Mouse (Mus musculus): ENCODE measurements around the gene Alkbh2. TPM values are rescaled to one million over a fixed set of nuclear protein-coding genes. Genes with fewer than 3 reads are reported as not detected.

Gene Alkbh2
- polyA plus RNA-seq, 1 experiment = 5.7 TPM

- Histone ChIP-seq H3ac (ENCODE audit: control insufficient read depth, insufficient read length) (peak overlapping the region; percentile 59), H3K27me3 (ENCODE audit: control insufficient read depth, insufficient read depth, insufficient read length) (no peaks in the 10 kb centered on the region), H3K4me3 (peak overlapping the region; percentile 39), H3K4me2 (ENCODE audit: low read depth) (peak overlapping the region; percentile 89), H3K79me2 (ENCODE audit: control insufficient read depth, insufficient read depth) (peaks cover 8% of the 10 kb centered on the region), H3K36me3 (ENCODE audit: control insufficient read depth, insufficient read depth) (no peaks in the 10 kb centered on the region)
- TF ChIP-seq POLR2A (IDR thresholded peaks at IDR 0.05; ENCODE audit: insufficient read length, low read depth) (peak; percentile 29), SRF (IDR thresholded peaks at IDR 0.05; ENCODE audit: control insufficient read depth, insufficient read length, low read depth) (no peak), POLR2AphosphoS2 (IDR thresholded peaks at IDR 0.05; ENCODE audit: insufficient read length, low read depth) (no peak), REST (IDR thresholded peaks at IDR 0.05; ENCODE audit: insufficient read depth, insufficient read length) (no peak), MYOD1 (IDR thresholded peaks at IDR 0.05; ENCODE audit: control insufficient read depth in 1 of 3, insufficient read length in 2 of 3, low read depth in 2 of 3) (no peak), E2F4 (IDR thresholded peaks at IDR 0.05; ENCODE audit: insufficient read depth) (no peak)
Measured at GRCm38 (mm10) chr5:114100390-114101099, 27.5 kb downstream of the Alkbh2 start.

DNA sequence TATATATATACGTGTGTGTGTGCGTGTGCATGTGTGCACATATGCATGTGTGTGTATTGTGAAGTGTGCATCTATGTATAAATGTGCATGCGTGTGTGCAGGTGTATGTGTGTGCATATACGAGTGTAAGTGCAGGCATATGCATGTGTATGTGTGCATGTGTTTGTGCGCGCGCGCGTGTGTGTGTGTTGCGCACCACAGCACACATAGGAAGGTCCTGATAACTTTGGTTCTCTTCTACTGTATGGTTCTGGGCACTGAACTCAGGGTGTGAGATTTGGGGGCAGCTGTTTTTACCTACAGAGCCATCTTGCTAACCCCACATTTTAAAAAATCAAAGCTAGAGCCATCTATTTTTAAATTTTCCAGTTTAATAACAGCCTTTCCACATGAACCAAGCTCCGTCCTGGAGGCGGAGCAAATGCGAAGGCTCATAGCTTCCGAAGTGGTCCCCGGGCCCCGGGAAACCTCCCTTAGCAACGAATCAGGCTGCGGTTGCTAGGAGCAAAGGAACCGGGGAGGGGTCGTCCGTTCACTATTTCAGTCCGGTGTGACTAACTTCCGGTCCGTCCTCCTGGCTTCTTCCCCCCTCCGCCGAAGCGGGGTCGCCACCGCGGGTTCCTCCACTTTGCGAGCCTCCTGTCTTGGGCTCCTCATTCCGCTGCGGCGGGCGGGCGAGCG, 28.2 kb downstream of the Alkbh2 start:
- Histone ChIP-seq H3K27me3 (ENCODE audit: control insufficient read depth, insufficient read depth, insufficient read length) (peaks cover 3% of the 10 kb centered on the region), H3K79me2 (ENCODE audit: control insufficient read depth, insufficient read depth) (peaks cover 8% of the 10 kb centered on the region), H3K4me3 (peak overlapping the region; percentile 39), H3K36me3 (ENCODE audit: control insufficient read depth, insufficient read depth) (no peaks in the 10 kb centered on the region), H3K4me2 (ENCODE audit: low read depth) (peak overlapping the region; percentile 91), H3ac (ENCODE audit: control insufficient read depth, insufficient read length) (peak overlapping the region; percentile 59)
- TF ChIP-seq USF1 (IDR thresholded peaks at IDR 0.05; ENCODE audit: low read depth) (no peak), MAX (IDR thresholded peaks at IDR 0.05; ENCODE audit: low read depth) (no peak), MYOG (IDR thresholded peaks at IDR 0.05; ENCODE audit: control insufficient read depth in 1 of 3, insufficient read depth in 1 of 3, insufficient read length in 2 of 3, low read depth in 2 of 3) (no peak), E2F4 (IDR thresholded peaks at IDR 0.05; ENCODE audit: insufficient read depth) (no peak), REST (IDR thresholded peaks at IDR 0.05; ENCODE audit: insufficient read depth, insufficient read length) (no peak)

DNA sequence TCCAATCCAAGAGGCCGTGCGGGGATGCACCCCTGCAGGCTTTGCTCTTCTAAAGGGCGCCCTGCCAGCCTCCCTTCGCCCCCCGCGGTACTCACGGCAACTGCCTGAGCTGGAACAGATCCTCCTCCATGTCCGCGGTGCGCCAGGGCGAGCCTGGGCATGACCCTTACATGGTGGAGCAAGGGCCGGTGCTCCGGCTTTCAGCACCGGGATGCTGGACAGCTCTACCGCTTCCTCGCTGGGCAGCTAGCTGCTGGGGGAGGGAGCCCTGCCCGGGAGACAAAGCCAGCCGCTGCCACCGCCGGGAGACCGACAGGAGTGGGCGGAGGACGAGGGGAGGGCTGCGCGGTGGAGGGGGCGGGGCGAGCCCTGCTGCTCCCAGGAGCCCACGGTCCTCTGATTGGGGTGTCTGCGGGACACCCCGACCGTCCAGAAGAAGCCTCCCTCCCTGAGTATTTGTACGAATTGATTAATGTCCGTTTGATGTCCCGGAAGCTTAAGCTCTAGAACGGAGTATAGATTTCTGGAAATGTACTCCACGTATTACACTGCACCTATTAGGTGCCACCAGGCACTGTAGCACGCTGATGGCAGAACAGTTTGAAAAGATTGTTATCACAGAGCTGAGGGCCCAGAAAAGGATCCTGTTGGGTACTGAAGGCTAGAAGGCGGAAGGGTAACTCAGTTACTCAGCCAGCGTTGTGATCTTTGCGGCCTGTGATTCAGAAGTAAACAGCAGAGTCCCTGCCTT, 36.8 kb downstream of the Alkbh2 start, which contains the start of gene Svop:
Gene Svop, minus strand, starts transcription at position 514 of the 751 bp plus-strand sequence.
- no peak within 1 kb of the TSS for H3K4me3 ChIP-seq
- no peaks in the 10 kb centered on the region for H3K79me2 ChIP-seq (ENCODE audit: control insufficient read depth, insufficient read depth)
- no peak within 1 kb of the TSS for H3K4me2 ChIP-seq (ENCODE audit: low read depth)
- no peak within 1 kb of the TSS for H3ac ChIP-seq (ENCODE audit: control insufficient read depth, insufficient read length)
- H3K27me3 ChIP-seq (ENCODE audit: control insufficient read depth, insufficient read depth, insufficient read length) = peaks cover 24% of the 10 kb centered on the region
- H3K36me3 ChIP-seq (ENCODE audit: control insufficient read depth, insufficient read depth) = no peaks in the 10 kb centered on the region
- no peak for TF ChIP-seq MYOG (IDR thresholded peaks at IDR 0.05; ENCODE audit: control insufficient read depth in 1 of 3, insufficient read depth in 1 of 3, insufficient read length in 2 of 3, low read depth in 2 of 3)
- TF ChIP-seq REST (IDR thresholded peaks at IDR 0.05; ENCODE audit: insufficient read depth, insufficient read length) = peak; percentile 89
- no peak for TF ChIP-seq MYOD1 (IDR thresholded peaks at IDR 0.05; ENCODE audit: control insufficient read depth in 1 of 3, insufficient read length in 2 of 3, low read depth in 2 of 3)
- no peak for TF ChIP-seq CEBPB (IDR thresholded peaks at IDR 0.05; ENCODE audit: insufficient read depth, poor library complexity, severe bottlenecking)
- no peak for TF ChIP-seq E2F4 (IDR thresholded peaks at IDR 0.05; ENCODE audit: insufficient read depth)
- TF ChIP-seq POLR2A (IDR thresholded peaks at IDR 0.05; ENCODE audit: insufficient read length, low read depth) = no peak
- no peak for TF ChIP-seq SRF (IDR thresholded peaks at IDR 0.05; ENCODE audit: control insufficient read depth, insufficient read length, low read depth)

DNA sequence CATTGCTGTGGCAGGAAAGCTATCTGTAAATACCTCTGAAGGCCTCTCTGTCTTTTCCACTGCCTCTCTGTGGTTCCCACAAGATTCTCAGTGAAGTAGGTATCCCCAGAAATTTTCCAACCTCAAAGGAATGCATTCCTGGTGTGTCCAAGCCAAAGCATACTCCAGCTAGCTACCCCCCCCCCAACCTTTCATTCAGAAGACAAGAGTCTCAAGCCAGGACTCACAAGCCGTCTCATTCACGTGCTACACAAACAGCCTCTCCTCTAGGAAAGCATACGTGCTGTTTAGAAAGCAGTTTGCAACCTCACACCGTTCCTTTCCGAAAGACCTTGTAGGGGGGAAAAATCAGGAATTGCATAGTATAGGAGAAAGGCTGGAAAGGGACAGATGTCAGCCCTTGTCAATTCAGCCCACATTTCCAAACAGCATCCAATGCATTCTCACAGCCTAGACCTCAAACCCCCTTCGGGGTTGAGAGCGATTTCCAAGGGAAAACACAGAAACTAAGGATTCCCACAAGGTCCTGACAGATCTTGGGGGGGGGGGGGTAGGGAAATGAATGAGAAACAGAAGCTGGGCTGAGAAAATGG, 37.5 kb downstream of the Alkbh2 start:
- TF ChIP-seq MAX (IDR thresholded peaks at IDR 0.05; ENCODE audit: low read depth) (no peak), CEBPB (IDR thresholded peaks at IDR 0.05; ENCODE audit: insufficient read depth, poor library complexity, severe bottlenecking) (no peak), MYOD1 (IDR thresholded peaks at IDR 0.05; ENCODE audit: control insufficient read depth in 1 of 3, insufficient read length in 2 of 3, low read depth in 2 of 3) (no peak), E2F4 (IDR thresholded peaks at IDR 0.05; ENCODE audit: insufficient read depth) (no peak), REST (IDR thresholded peaks at IDR 0.05; ENCODE audit: insufficient read depth, insufficient read length) (no peak), POLR2A (IDR thresholded peaks at IDR 0.05; ENCODE audit: insufficient read length, low read depth) (no peak)
- Histone ChIP-seq H3K36me3 (ENCODE audit: control insufficient read depth, insufficient read depth) (no peaks in the 10 kb centered on the region), H3K79me2 (ENCODE audit: control insufficient read depth, insufficient read depth) (no peaks in the 10 kb centered on the region), H3ac (ENCODE audit: control insufficient read depth, insufficient read length) (no peak overlapping the region), H3K27me3 (ENCODE audit: control insufficient read depth, insufficient read depth, insufficient read length) (peaks cover 27% of the 10 kb centered on the region), H3K4me2 (ENCODE audit: low read depth) (no peak overlapping the region), H3K4me3 (no peak overlapping the region)

DNA sequence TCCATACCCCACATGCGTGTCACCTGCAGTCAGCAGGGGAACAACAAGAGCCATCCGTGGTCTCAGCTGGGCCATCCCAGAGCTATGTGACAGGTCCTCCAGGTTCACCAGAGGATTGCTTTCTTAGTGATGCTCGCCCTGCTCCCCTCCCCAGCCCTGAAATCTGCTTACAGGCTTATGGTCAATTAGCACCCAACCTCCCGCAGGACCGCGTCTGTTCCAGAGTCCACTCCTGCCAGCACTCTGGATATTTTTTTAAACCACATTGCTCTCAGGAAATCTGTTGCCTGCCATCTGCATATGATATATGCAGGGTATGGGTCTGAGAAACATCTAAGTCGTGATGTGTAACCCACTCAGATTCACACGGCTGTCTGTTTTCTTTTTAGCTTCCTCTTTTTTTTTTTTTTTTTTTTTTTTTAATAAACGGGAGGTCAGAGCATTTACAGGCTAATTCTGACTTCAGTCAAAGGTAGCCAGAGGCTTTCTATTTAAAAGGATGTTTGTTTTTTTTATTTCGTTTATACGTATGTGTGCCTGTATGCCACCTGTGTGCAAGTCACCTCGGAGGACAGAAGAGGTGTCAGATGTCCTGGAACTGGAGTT, 40.0 kb downstream of the Alkbh2 start:
- Histone ChIP-seq H3K79me2 (ENCODE audit: control insufficient read depth, insufficient read depth) (no peaks in the 10 kb centered on the region), H3K36me3 (ENCODE audit: control insufficient read depth, insufficient read depth) (no peaks in the 10 kb centered on the region), H3K4me2 (ENCODE audit: low read depth) (no peak overlapping the region), H3K27me3 (ENCODE audit: control insufficient read depth, insufficient read depth, insufficient read length) (peaks cover 34% of the 10 kb centered on the region), H3K4me3 (no peak overlapping the region), H3ac (ENCODE audit: control insufficient read depth, insufficient read length) (no peak overlapping the region)
- TF ChIP-seq SRF (IDR thresholded peaks at IDR 0.05; ENCODE audit: control insufficient read depth, insufficient read length, low read depth) (no peak), POLR2AphosphoS2 (IDR thresholded peaks at IDR 0.05; ENCODE audit: insufficient read length, low read depth) (no peak), TCF3 (IDR thresholded peaks at IDR 0.05; ENCODE audit: insufficient read length, low read depth) (no peak), REST (IDR thresholded peaks at IDR 0.05; ENCODE audit: insufficient read depth, insufficient read length) (no peak), E2F4 (IDR thresholded peaks at IDR 0.05; ENCODE audit: insufficient read depth) (no peak), USF1 (IDR thresholded peaks at IDR 0.05; ENCODE audit: low read depth) (no peak), MYOG (IDR thresholded peaks at IDR 0.05; ENCODE audit: control insufficient read depth in 1 of 3, insufficient read depth in 1 of 3, insufficient read length in 2 of 3, low read depth in 2 of 3) (no peak), MAX (IDR thresholded peaks at IDR 0.05; ENCODE audit: low read depth) (no peak), POLR2A (IDR thresholded peaks at IDR 0.05; ENCODE audit: insufficient read length, low read depth) (no peak), MYOD1 (IDR thresholded peaks at IDR 0.05; ENCODE audit: control insufficient read depth in 1 of 3, insufficient read length in 2 of 3, low read depth in 2 of 3) (no peak), CEBPB (IDR thresholded peaks at IDR 0.05; ENCODE audit: insufficient read depth, poor library complexity, severe bottlenecking) (no peak), TCF12 (IDR thresholded peaks at IDR 0.05; ENCODE audit: insufficient read depth, poor library complexity, severe bottlenecking) (no peak)

Data from myocyte (in vitro differentiated cells).